Mouse (Mus musculus): ENCODE data around the gene Zgpat. TPM values are rescaled to one million over a fixed set of nuclear protein-coding genes. Genes with fewer than 3 reads are reported as not detected.
A peak's percentile ranks its signal among the peaks of the same experiment; 100 is the strongest.

The Zgpat gene
- total RNA-seq, 4 experiments from 2014 or later: 52.9 to 68.4 (median 59.9) TPM

DNA sequence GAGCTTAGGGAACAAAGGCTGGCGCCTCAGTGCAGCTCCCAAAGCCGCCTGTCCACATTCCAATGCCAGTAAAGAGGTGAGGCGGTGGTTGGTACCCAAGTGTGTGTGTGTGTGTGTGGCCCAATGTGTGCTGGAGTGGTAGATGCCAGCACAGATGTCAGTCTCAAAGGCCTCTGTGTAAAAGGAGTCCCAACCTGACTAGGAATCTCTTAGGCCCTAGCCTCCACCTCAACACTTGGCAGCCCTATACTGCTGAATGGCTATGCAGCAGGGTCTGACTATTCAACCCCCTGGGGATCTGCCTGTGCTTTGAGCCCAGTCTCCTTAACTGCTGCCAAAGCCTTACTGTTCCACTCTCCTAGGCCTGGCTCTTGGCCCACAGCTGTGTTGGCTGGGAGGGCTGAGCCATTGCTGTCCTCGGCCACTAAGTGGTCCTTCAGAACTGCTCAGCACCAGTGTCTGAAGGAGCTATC lies 20.2 kb downstream of the Zgpat start:
- no peak for DNase-seq (ENCODE audit: low spot score in 2 of 2)

DNA sequence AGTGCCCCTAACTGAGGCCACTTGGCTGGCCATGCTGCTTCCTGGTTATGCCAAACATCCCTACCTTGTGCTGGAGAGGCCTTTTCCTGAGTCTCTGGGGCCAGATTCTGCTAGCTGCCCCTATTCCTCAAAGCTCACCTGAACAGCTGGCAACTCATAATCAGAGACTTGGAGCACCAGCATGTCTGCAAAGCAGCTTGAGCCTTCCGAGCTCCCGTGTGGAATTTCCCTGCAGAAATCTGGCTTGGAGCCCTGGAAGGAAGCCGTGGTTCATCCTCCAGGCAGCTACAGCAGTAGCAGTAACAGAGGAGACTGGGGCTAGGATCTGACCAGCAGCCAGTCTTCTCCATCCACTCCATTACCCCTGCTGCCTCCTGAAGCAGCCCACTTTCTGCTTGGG lies 21.2 kb downstream of the Zgpat start:
- DNase-seq (ENCODE audit: low spot score in 2 of 2): peak in 1 of 2 experiments; percentile 59

DNA sequence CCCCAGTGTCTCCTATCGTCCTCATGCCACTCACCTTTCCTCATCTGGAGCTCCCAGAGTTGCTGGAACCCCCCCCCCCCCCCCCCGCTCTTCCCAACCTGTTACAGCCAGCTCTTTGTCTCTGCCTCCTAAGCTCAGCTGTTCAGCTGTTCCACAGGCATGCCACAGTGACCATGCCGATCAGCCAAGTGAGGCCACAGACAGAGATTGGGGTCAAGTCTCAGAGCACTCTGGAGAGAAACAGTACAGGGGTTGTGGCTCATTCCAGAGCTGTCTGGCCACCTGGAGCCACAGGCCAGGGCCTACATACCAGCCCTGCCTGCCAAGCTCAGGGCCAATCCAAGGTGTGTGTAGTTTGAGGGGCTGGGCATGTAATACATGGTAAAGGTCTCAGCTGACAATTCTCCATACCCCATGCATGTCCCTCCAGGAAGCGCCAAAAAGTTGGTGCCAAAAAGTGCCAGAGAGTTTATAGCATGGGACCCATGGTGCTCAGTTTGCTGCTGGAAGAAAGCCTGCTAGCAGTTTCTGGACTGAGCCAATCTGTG lies 22.0 kb downstream of the Zgpat start:
- no peak for DNase-seq (ENCODE audit: low spot score in 2 of 2)

DNA sequence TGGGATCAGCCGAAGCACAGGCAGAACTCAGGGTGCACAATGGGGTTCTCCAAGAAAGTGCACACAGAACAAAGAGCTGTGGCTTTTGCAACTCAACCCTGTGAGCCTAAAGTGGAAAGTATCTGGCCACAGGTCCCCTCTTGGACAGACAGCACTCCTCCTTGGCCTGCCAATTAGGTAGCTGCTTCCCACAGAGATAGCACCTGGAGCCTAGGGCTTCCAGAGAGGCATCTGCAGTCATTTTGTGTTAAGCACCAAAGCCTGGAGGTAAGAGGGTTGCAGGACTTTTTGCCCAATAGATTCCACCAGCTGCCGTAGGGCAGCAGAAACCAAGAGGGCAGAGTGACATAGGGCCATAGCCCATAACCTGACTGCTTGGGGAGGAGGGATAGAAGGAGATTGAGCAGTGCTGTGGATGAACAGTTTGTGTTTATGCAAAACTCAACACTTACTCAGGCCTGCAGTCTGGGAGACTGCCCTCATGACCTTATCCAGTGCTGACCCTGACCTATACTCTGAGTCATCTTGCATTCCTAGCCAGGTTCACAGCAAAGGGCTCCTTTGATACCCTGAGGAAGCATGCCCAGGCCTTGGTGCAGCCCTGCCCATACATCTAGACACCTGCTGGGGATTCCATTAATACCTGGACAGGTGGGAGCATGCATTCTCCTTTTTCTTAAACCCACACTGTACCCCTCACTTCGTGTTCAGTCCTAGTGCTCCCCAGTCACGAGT lies 25.6 kb downstream of the Zgpat start:
- no peak for DNase-seq (ENCODE audit: low spot score in 2 of 2)

DNA sequence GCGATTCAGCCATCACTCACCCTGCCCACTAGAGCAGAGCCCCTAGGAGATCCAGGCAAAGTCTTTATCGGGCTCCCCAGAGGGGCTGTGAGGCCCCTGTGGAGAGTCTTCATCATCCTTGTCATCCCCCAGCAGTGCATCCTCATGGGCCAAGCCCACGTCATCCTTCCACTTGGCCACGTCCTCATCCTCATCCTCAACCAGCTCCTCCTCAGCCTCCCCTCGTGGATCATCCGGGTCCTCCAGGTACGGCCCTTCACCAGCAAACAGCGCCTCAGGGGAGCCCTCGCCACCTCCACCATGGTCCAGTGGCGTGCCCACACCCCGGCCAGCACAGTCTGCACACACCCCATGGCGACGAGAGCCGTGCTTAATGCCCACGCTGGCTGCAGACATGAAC lies 26.3 kb downstream of the Zgpat start:
- DNase-seq (ENCODE audit: low spot score in 2 of 2): no peak

DNA sequence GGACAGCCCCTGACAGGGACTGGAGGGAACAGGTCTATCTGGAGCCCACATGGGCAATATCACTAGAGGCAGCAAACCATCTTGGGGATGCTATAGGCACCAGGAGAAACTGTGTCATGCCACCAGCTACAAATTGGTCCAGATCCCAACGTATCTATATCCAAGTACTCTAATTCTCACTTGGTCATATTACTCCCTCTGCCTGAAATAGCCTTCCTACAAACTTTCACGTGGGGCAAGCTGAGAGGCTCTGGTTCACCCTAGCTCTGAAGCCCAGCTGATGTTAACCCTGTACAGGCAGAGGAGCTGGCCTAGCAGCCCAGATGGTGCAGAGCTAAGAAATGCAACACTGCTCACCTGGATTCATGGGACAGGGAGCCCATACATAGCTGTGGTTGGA lies 26.8 kb downstream of the Zgpat start:
- no peak for DNase-seq (ENCODE audit: low spot score in 2 of 2)

DNA sequence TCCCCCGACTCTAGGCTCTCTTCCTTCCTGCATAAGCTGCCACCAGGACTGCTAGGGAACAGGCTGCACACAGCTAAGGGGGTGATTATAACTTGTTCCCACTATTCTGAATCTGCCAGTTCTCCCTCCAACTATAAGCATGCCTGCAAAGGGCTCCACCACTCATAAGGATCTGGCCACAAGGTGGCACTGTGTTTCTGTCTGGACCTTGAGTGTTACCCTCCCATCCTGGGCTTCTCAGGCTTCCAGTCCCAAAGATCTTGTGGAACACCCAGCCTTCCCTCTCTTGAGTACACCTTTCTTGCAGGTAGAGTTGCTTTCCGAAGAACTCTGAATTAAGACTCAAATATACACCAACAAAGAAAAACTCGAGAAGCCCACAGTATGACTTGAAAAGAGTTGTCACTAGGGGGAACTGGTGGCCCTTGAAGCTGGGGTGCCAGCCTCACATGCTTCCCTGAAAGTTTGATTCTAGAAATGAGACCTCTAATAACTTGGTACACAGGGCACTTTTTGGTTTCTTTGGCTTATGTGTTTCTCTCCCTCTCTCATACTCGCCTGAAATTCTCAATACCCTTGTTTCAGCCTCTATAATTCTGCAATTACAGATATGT lies 28.0 kb downstream of the Zgpat start:
- peak; percentile 54 to 62 for DNase-seq (ENCODE audit: low spot score in 2 of 2)

DNA sequence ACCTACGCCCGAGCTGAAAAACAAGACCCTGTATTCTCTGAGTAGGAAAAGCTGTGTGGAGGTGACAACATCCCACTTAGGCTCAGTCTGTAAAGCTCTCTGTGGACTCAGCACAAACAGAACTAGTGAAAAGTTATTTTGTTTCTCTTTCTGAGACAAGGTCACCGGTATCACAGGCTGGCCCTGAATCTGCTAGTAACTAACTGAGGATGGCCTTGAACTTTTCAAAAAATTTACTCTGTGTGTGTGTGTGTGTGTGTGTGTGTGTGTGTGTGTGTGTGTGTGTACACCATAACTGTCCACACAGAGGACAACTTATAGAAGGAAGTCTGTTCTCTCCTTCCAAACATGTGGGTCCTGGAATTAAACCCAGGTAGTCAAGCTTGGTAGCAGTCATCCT lies 29.4 kb downstream of the Zgpat start:
- no peak for DNase-seq (ENCODE audit: low spot score in 2 of 2)

DNA sequence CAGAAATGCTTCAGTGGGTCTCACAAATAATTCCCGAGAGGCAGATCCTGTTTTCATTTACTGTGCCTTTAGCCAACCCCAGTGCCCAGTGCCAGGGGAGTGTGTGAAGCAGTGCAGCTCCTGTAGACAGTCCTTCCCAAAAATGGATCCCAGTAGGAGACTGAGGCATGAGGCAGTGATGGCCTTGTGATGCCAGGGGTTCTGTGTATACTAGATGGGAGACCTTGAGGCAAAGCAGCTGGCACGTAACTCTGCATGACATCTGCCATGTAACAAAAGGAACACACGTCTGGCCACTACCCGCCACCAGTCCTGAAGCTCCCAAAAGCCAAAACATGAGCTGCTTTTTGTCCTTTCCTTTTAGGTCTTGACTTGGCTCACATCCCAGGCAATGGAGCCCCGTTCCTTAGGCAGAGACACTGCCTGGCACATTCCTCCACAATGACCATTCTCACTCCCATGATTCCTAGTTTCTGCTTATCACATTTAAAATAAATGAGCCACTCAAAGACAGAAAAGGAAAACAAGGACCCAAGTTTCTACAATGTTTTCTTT lies 32.6 kb downstream of the Zgpat start:
- no peak for DNase-seq (ENCODE audit: low spot score in 2 of 2)

DNA sequence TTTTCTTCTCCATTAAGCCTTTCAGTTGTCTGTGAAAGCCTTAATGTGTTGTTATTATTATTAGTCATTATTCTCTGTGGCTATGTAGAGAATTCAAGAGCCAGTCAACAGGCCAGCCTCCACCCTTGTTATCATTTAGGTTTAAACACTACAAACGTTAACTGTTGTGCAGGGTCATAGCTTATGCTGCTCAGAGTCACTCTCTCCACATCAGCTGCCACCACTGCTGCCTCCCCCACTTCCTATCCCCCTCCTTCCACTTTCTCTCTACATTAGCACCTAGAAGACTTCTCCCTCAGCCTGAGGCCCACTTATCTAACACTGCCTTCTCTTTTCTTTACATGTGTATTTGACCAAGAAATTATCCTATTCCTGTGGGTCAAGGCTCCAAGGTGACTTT lies 36.8 kb downstream of the Zgpat start:
- no peak for DNase-seq (ENCODE audit: low spot score in 2 of 2)

DNA sequence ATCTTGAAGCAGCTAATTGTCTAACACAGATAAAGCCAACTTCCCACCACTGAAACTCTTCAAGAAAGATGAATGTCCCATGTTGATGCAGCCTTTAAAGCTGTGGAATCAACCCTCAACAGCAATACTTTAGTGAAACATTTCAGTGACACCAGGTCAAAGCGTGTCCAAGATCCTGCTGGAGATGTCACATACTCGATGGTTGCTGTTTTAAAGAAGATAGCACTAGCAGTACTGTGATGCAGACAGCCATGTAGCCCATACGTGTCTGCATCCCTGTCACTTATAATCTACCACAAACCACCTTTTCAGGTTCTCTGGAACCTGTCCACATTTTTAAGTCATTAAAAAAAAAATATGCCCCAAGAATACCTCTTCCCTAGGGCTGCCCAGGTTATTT lies 39.0 kb downstream of the Zgpat start:
- DNase-seq (ENCODE audit: low spot score in 2 of 2): no peak

DNA sequence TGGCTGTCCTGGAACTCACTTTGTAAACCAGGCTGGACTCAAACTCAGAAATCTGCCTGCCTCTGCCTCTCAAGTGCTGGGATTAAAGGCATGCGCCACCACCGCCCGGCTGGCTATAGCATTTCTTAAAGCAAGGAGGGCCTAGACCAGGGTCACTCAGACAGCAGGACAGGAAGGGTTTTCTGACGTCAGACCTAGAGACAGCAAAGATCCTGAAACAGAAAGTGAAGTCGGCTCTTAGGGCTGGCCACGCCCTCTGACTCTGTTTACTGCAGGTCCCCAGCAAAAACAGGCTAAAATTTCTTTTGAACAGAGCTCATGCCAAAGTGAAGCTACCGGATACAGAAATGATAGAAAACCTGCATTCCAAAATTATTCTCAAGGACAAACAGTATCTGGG lies 44.9 kb downstream of the Zgpat start:
- no peak for DNase-seq (ENCODE audit: low spot score in 2 of 2)

DNA sequence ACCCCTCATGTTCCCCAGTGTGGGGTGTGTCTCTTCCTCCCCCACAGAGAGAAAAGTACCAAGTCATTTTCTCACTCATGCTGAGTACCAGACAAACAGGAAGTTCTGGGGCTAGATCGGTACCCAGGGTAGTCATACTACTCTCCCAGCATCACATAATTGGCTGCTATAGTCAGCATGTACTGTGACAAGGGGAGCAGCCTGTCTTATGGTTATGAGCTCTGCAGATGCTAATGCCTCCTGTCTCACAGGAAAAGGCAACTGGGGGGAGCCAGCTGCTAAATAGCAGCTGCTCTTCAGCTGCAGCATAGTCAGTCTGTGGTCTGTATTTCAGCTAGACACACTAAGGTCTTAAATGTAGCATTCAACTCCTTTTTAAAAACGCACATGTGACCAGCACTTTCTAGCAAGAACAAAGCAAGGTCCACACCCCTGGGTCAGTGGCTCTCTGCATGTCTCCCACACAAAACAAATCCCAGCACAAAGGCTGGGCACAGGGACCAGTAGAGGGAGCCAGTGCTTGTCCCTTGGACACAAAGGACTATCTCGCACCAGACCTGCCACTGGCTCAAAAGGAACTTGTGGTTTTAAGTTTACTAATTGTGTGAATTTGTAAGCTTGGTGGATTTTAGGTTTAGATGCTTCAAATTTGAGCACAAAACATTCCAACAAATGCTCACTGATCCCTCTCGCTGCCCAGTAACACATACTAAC lies 46.2 kb downstream of the Zgpat start:
- no peak for DNase-seq (ENCODE audit: low spot score in 2 of 2)

DNA sequence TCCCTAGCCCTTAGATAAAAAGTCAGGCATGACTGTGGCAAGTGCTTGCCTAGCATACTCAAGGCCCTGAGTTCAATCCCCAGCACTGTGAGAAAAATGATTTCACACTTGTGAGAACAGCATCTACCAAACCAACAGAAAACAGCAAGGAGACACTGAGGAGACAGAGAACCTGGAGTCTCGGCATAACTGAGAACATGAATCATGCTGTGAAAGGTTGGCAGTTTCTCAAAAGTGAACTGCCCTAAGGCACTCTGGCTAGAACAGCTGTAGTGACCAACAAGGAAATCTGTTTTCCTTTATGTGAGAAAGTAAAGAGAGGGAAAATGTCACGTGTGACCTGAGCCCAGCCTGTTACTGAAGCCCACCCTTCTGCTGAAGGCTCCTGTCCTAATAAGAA lies 48.4 kb downstream of the Zgpat start:
- no peak for DNase-seq (ENCODE audit: low spot score in 2 of 2)

DNA sequence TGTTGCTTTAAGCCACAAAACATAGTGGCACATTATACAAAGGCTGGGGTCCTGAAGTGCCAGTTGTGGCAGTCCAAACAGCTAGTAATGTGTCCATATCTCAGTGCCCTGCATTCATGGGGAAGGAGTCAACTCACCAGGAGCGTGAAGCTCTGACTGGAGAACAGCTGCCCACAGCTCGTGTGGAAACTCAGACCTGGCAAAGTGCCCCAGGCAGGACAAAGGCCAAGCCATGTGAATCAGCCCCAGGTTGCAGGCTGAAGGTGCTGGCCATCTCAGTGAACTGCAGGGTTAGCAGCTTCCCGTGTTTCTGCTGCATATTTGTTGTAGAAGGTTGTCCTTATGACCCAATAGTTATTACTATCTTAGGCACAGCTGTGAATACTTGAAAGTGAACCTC lies 51.2 kb downstream of the Zgpat start:
- DNase-seq (ENCODE audit: low spot score in 2 of 2): no peak

DNA sequence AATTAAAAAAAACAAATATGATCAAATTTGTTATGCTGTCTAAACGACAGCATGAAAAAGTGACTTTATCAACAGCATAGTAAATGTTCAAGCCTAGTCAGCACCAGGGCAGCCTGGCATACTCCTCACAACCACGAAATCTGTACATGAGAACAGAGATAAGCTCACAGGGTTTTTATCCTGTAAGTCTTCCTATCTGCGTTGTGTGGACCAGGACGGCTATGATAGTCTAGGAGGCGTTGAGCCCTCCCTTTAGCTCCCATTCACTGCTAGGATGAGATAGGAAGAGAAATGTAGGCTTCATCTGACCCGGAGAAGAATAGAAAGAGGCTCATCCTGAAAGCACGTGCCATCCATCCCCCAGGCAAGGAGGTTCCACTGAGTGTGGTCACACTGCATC lies 54.6 kb downstream of the Zgpat start:
- no peak for DNase-seq (ENCODE audit: low spot score in 2 of 2)

DNA sequence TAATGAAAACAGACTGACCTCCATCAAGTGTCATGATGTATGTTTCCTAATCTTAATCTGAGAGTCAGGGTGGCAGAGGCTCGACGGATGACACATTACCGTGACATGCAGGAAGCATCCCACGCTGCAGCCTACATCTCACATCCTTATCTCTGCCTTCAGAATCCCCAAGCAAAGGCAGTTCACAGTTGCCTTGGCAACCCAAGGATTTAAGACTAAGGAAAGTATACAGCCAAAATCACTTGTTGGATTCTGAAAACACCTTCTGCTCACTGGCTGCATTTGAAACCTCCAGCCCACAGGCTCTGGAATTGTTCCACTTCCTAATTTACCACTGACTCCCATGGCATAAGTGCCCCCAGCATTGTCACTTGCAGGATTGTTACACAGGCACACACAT lies 55.7 kb downstream of the Zgpat start:
- DNase-seq (ENCODE audit: low spot score in 2 of 2): peak; percentile 8 to 82

DNA sequence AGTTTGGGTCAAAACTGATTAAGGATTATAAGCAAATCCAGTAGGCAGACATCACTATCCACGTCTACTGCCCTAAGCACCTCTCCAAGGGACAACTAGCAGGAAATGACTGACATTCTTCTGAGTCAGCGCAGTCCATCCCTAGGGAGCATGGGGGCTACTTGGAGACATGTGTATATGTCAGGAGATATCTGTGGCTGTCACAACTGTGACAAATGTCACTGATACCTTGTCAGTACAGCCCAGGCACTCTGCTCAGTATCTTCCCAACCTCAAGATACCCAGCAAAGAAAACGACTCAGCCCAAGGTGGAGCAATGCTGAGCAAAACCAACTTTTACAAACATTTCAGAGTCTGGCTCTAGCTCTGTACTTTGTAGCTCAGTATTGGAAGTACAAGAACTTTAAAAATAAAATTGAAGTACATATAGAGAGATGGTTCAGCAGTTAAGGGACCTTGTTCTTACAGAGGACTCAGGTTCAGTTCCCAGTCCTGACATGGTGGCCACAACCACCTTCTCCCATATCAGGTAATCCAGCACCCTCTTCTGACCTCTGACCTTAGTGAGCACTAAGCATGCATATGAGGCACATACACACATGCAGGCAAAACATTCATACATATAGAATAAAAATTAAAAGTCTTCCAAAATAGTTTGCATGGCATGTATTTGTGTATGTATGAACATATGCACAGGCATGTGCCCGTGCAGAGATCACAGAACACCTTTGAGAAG lies 56.3 kb downstream of the Zgpat start:
- no peak for DNase-seq (ENCODE audit: low spot score in 2 of 2)

DNA sequence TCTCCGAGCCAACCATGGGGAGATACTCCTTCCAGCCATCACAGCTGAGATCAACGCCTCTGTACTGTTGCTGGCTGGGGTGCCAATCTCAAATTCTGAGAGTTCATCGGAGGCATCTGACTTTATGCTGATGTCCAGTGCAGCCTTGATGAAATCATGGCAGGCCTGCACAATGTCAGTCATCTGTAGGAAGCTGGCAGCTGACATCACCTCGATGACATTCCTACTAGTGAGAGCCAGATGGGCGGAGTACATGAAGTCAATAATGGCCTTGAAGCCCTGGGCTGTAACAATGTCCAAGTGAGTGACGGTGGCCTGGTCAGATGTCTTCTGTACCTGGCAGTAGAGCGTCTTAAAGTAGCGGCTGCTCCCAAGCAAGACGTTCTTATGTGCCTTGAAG lies 59.1 kb downstream of the Zgpat start:
- DNase-seq (ENCODE audit: low spot score in 2 of 2): no peak
